Mouse (Mus musculus): ENCODE measurements around the gene Tpm1. TPM values are rescaled to one million over a fixed set of nuclear protein-coding genes. Genes with fewer than 3 reads are reported as not detected.

Gene Tpm1
- polyA plus RNA-seq, 1 experiment from 2014 or later, result 85.7 TPM

DNA sequence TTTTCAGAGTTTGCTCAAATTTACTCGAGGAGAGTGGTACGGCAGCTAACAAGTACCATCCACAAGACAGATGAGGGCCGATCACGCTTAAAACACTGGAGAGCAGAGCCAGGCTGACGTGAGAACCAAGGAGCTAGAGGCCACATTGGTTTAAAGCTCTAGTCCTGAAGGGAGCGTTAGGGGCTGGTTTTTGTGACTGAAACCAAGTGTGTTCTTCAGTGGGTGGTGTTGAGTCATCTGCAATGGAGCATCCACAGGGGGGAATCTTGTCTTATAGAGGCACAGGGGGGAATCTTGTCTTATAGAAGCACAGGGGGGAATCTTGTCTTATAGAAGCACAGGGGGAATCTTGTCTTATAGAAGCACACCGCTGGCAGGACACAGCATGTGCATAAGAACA is 22.3 kb downstream of the Tpm1 start:
- no peaks in the 10 kb centered on the region for H3K27me3 ChIP-seq (ENCODE audit: insufficient read depth, low read length)
- H3K4me3 ChIP-seq (ENCODE audit: low read depth, low read length), result no peak overlapping the region
- H3K4me2 ChIP-seq (ENCODE audit: low read depth, low read length), result no peak overlapping the region
- no peak overlapping the region for H3K9ac ChIP-seq (replicated peaks)
- peak overlapping the region; percentile 11; the same call in 1 of the 2 replicates for H3K27ac ChIP-seq (ENCODE audit: low read depth)
- 90% methylated on average over 7 of the region's 7 CpGs for WGBS (ENCODE audit: insufficient replicate concordance)
- ATAC-seq (no peak), DNase-seq (no peak)
- TF ChIP-seq CTCF (IDR thresholded peaks at IDR 0.05; ENCODE audit: low read depth) (no peak), EP300 (IDR thresholded peaks at IDR 0.05; ENCODE audit: low read depth) (no peak)
- H3K4me1 ChIP-seq (ENCODE audit: insufficient read depth), result peaks cover 26% of the 10 kb centered on the region
- no peaks in the 10 kb centered on the region for H3K9me3 ChIP-seq (ENCODE audit: low read length)
- peaks cover 78% of the 10 kb centered on the region for H3K36me3 ChIP-seq (replicated peaks; ENCODE audit: insufficient read depth, low read length)

DNA sequence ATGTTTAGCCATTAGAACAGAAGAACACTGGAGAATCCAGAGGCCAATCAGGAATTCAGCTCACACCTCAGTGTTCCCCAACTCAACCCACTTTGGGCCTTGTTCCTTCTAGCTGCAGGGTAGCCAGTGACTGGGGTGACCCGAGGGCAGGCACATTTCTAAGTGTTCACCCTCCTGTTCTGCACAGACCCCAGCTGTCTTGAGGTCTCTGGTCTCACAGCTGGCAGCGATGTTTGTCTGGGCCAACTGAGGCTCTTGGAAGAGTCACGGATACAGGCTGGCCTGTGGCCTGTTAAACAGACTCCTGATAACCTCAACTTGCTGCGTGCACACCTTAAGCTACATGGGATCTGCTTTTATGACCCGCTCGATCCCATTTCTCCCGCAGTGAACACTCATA is 23.1 kb downstream of the Tpm1 start:
- H3K9ac ChIP-seq (replicated peaks), result no peak overlapping the region
- peak overlapping the region; percentile 93 for H3K27ac ChIP-seq (ENCODE audit: low read depth)
- H3K27me3 ChIP-seq (ENCODE audit: insufficient read depth, low read length), result no peaks in the 10 kb centered on the region
- peaks cover 26% of the 10 kb centered on the region for H3K4me1 ChIP-seq (ENCODE audit: insufficient read depth)
- no peak overlapping the region for H3K4me2 ChIP-seq (ENCODE audit: low read depth, low read length)
- H3K36me3 ChIP-seq (replicated peaks; ENCODE audit: insufficient read depth, low read length), result peaks cover 77% of the 10 kb centered on the region
- H3K4me3 ChIP-seq (ENCODE audit: low read depth, low read length), result no peak overlapping the region
- no peaks in the 10 kb centered on the region for H3K9me3 ChIP-seq (ENCODE audit: low read length)
- DNase-seq, result no peak
- no peak for TF ChIP-seq EP300 (IDR thresholded peaks at IDR 0.05; ENCODE audit: low read depth)
- TF ChIP-seq CTCF (IDR thresholded peaks at IDR 0.05; ENCODE audit: low read depth), result no peak
- no peak for ATAC-seq
- 92% methylated on average over 7 of the region's 7 CpGs for whole genome bisulfite sequencing (ENCODE audit: insufficient replicate concordance)

DNA sequence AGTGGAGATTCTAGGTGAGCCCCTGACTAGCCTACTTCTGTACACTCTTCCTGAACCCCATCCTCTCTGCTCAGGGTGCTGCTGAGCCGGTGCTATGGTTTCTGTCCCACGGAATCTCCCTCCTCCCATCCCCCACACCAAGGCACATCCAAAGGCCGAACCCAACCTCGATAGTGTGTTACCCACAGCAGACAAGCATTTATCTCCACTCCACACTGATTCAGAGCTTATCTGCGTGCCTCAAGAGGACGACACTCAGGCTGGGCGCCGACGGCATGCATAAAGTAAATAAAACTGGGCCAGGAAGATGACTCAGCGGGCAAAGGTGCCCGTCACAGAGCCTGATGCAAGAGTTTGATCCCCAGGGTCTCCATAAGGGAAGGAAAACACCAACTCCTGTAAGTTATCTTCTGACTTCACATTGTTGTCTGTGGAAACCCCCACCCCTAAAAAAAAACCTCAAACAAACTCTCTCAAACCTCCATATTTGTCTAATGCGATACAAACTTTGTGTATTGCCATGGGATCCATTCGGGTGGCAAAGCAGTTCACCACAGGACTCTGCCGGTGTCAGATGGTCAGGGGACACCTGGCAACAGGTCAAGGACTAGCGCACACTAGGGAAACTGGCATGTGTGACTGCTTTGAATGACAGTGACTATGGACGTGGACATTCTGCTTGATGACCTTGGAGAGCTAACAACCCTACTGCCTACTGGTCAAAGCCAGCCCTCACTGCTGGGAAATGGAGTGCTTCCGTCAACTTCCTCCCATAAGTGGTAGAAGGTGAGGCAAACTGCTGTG is 24.1 kb downstream of the Tpm1 start:
- TF ChIP-seq EP300 (IDR thresholded peaks at IDR 0.05; ENCODE audit: low read depth), result peak; percentile 98
- TF ChIP-seq CTCF (IDR thresholded peaks at IDR 0.05; ENCODE audit: low read depth), result 0 out of 2 replicates have a peak, but pooled peaks have one; percentile 13
- H3K36me3 ChIP-seq (replicated peaks; ENCODE audit: insufficient read depth, low read length), result peaks cover 69% of the 10 kb centered on the region
- no peaks in the 10 kb centered on the region for H3K9me3 ChIP-seq (ENCODE audit: low read length)
- H3K27me3 ChIP-seq (ENCODE audit: insufficient read depth, low read length), result no peaks in the 10 kb centered on the region
- H3K4me2 ChIP-seq (ENCODE audit: low read depth, low read length), result peak overlapping the region; percentile 49
- peak overlapping the region; percentile 32; the same call in 1 of the 2 replicates for H3K9ac ChIP-seq (replicated peaks)
- DNase-seq, result peak; percentile 80
- peak; percentile 98 for ATAC-seq
- H3K4me1 ChIP-seq (ENCODE audit: insufficient read depth), result peaks cover 29% of the 10 kb centered on the region
- no peak overlapping the region for H3K4me3 ChIP-seq (ENCODE audit: low read depth, low read length)
- peak overlapping the region; percentile 93 for H3K27ac ChIP-seq (ENCODE audit: low read depth)
- 34% methylated on average over 17 of the region's 17 CpGs for WGBS (ENCODE audit: insufficient replicate concordance)

DNA sequence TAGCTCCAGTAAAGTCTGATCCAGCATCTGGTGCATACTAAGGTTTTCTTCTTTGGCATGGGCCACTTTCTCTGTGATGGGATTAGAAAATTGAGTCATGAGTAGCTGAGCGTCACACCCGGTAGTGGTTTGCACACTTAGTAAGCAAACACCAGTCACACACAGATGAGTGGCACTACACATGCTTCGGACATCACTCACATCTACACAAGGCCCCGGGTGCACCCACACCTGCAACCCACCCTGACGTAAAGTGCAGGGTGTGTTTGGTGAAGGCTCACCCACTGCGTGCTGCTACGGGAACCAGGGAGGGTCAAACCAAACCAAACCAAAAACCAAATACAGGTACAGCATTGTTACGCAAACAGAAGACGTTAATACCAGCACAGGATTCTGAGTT is 25.8 kb downstream of the Tpm1 start:
- WGBS (ENCODE audit: insufficient replicate concordance), result 91% methylated on average over 9 of the region's 9 CpGs
- Histone ChIP-seq H3K36me3 (replicated peaks; ENCODE audit: insufficient read depth, low read length) (peaks cover 52% of the 10 kb centered on the region), H3K27me3 (ENCODE audit: insufficient read depth, low read length) (no peaks in the 10 kb centered on the region), H3K4me1 (ENCODE audit: insufficient read depth) (peaks cover 37% of the 10 kb centered on the region), H3K9me3 (ENCODE audit: low read length) (no peaks in the 10 kb centered on the region), H3K27ac (ENCODE audit: low read depth) (no peak overlapping the region), H3K4me2 (ENCODE audit: low read depth, low read length) (no peak overlapping the region), H3K9ac (replicated peaks) (no peak overlapping the region), H3K4me3 (ENCODE audit: low read depth, low read length) (no peak overlapping the region)
- no peak for ATAC-seq
- DNase-seq, result no peak
- no peak for TF ChIP-seq CTCF (IDR thresholded peaks at IDR 0.05; ENCODE audit: low read depth)
- no peak for TF ChIP-seq EP300 (IDR thresholded peaks at IDR 0.05; ENCODE audit: low read depth)

DNA sequence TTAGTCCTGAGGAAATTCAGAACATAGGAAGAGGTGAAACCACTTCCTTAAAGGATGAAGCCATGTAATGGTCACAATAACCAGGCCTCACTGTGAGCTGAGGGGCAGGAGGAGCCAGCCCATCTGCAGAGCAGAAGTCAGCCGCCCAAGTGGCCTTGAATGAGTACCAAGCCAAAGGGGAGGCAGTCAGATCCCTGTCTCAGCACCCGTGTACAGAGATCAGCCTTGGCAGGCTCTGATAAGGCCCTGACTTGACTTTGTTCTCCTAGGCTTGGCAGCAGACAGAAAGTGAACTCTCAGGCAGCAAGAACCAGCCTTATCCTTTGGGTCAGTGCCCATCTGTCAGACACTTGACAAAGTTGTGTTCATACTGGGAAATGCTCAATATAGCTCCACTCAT is 29.1 kb downstream of the Tpm1 start:
- 23% methylated on average over 2 of the region's 2 CpGs for WGBS (ENCODE audit: insufficient replicate concordance)
- no peaks in the 10 kb centered on the region for H3K9me3 ChIP-seq (ENCODE audit: low read length)
- peak; percentile 31 for DNase-seq
- H3K4me1 ChIP-seq (ENCODE audit: insufficient read depth), result peaks cover 26% of the 10 kb centered on the region
- H3K4me3 ChIP-seq (ENCODE audit: low read depth, low read length), result no peak overlapping the region
- TF ChIP-seq CTCF (IDR thresholded peaks at IDR 0.05; ENCODE audit: low read depth), result no peak
- peak; percentile 74 for TF ChIP-seq EP300 (IDR thresholded peaks at IDR 0.05; ENCODE audit: low read depth)
- H3K27me3 ChIP-seq (ENCODE audit: insufficient read depth, low read length), result no peaks in the 10 kb centered on the region
- peak overlapping the region; percentile 62 for H3K27ac ChIP-seq (ENCODE audit: low read depth)
- H3K36me3 ChIP-seq (replicated peaks; ENCODE audit: insufficient read depth, low read length), result peaks cover 33% of the 10 kb centered on the region; the same call in 1 of the 2 replicates
- no peak overlapping the region for H3K4me2 ChIP-seq (ENCODE audit: low read depth, low read length)
- no peak overlapping the region; the same call in 1 of the 2 replicates for H3K9ac ChIP-seq (replicated peaks)
- ATAC-seq, result peak; percentile 30

DNA sequence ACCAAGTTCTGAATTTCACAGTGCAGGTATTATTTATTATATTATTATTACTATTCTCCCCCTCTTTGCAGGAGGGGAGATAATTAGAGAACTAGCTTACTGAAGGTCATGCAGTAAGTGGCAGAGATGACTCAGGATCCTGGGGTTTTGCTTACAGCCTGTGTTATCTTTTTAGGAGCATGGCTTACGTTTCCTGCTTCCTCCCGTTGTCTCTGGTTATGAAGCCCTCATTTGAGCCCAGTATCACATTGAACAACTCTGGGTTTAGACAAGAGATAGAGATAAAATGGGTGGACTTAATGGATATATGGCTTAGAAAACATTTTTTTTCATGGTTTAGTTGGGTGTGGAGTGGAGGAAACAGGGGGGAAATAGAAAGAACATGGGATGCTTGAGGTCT is 35.7 kb downstream of the Tpm1 start:
- no peak for DNase-seq
- WGBS (ENCODE audit: insufficient replicate concordance), result 23% methylated on average over 2 of the region's 2 CpGs
- H3K4me1 ChIP-seq (ENCODE audit: insufficient read depth), result peaks cover 10% of the 10 kb centered on the region
- peak overlapping the region; percentile 39; the same call in 1 of the 2 replicates for H3K27ac ChIP-seq (ENCODE audit: low read depth)
- no peaks in the 10 kb centered on the region for H3K27me3 ChIP-seq (ENCODE audit: insufficient read depth, low read length)
- ATAC-seq, result peak; percentile 66
- no peaks in the 10 kb centered on the region for H3K36me3 ChIP-seq (replicated peaks; ENCODE audit: insufficient read depth, low read length)
- H3K9me3 ChIP-seq (ENCODE audit: low read length), result no peaks in the 10 kb centered on the region
- H3K4me2 ChIP-seq (ENCODE audit: low read depth, low read length), result 0 out of 2 replicates have a peak overlapping the region, but pooled peaks have one; percentile 22
- H3K9ac ChIP-seq (replicated peaks), result no peak overlapping the region
- no peak for TF ChIP-seq CTCF (IDR thresholded peaks at IDR 0.05; ENCODE audit: low read depth)
- TF ChIP-seq EP300 (IDR thresholded peaks at IDR 0.05; ENCODE audit: low read depth), result peak; percentile 50; the same call in 1 of the 2 replicates
- no peak overlapping the region for H3K4me3 ChIP-seq (ENCODE audit: low read depth, low read length)

All from liver, postnatal 0 days (tissue).